Mouse (Mus musculus) forebrain, embryonic 11.5 days (tissue): ENCODE data around the gene Coa7. TPM values are rescaled to one million over a fixed set of nuclear protein-coding genes. Genes with fewer than 3 reads are reported as not detected.

Experiments
- ATAC-seq: fragments of 200-750 bp; cut with Nextera tagmentation; replicated peaks from 2 replicates; pipeline ENCODE4 v1.8.0; 2017; ENCODE audit warnings: moderate TSS enrichment; ENCODE audit not compliant: low FRiP score
- DNase-seq: peaks from one replicate; pipeline ENCODE4 v3.0.0-alpha.2; 2017; ENCODE audit warnings: low spot score
- H3K27ac ChIP-seq: fragments of 300-500 bp; sonication (generic); 2 replicates; pipeline ENCODE4 v1.5.1; 2014; ENCODE audit warnings: low read depth, low read length
- H3K27me3 ChIP-seq: fragments of 300-500 bp; sonication (generic); 2 replicates; pipeline ENCODE4 v1.6.1; 2014; ENCODE audit warnings: mild to moderate bottlenecking, low read length, mixed read lengths; ENCODE audit not compliant: control insufficient read depth, insufficient read depth
- H3K36me3 ChIP-seq: fragments of 300-500 bp; sonication (generic); 2 replicates; pipeline ENCODE4 v1.6.1; 2014; ENCODE audit warnings: mild to moderate bottlenecking, low read length, moderate library complexity, mixed read lengths; ENCODE audit not compliant: control insufficient read depth, insufficient read depth
- H3K4me1 ChIP-seq: fragments of 300-500 bp; sonication (generic); replicated peaks from 2 replicates; pipeline ENCODE4 v1.6.1; 2014; ENCODE audit warnings: low read length, mixed read lengths; ENCODE audit not compliant: control insufficient read depth, insufficient read depth
- H3K4me2 ChIP-seq: fragments of 300-500 bp; sonication (generic); 2 replicates; pipeline ENCODE4 v1.6.1; 2014; ENCODE audit warnings: low read depth, mild to moderate bottlenecking, low read length, moderate library complexity, mixed read lengths; ENCODE audit not compliant: severe bottlenecking
- H3K4me3 ChIP-seq: fragments of 300-500 bp; sonication (generic); 2 replicates; pipeline ENCODE4 v1.5.1; 2014; ENCODE audit warnings: low read depth, low read length
- H3K9ac ChIP-seq: fragments of 300-500 bp; sonication (generic); 2 replicates; pipeline ENCODE4 v1.6.1; 2014; ENCODE audit warnings: low read length
- H3K9me3 ChIP-seq: fragments of 300-500 bp; sonication (generic); 2 replicates; pipeline ENCODE4 v1.6.1; 2016; ENCODE audit warnings: low read length, mixed read lengths; ENCODE audit not compliant: control insufficient read depth
- WGBS: fragments of 180-500 bp; shearing (Covaris S2); extraction: QIAGEN DNeasy Blood & Tissue Kit; methylation state at CpG from one replicate; pipeline ENCODE4 v1.1.7; 2014; 5-methylcytosine and 5-hydroxymethylcytosine counted together
- polyA plus RNA-seq: library from polyadenylated mRNA; unstranded; fragments of >200 nt; fragmentation: Nextera tagmentation; extraction: Ambion mirVana; gene quantifications from 2 replicates; pipeline ENCODE4 v1.2.1, GENCODE M21; 2014

Gene Coa7
- polyA plus RNA-seq, 1 experiment from 2014 or later = 54.5 TPM

DNA sequence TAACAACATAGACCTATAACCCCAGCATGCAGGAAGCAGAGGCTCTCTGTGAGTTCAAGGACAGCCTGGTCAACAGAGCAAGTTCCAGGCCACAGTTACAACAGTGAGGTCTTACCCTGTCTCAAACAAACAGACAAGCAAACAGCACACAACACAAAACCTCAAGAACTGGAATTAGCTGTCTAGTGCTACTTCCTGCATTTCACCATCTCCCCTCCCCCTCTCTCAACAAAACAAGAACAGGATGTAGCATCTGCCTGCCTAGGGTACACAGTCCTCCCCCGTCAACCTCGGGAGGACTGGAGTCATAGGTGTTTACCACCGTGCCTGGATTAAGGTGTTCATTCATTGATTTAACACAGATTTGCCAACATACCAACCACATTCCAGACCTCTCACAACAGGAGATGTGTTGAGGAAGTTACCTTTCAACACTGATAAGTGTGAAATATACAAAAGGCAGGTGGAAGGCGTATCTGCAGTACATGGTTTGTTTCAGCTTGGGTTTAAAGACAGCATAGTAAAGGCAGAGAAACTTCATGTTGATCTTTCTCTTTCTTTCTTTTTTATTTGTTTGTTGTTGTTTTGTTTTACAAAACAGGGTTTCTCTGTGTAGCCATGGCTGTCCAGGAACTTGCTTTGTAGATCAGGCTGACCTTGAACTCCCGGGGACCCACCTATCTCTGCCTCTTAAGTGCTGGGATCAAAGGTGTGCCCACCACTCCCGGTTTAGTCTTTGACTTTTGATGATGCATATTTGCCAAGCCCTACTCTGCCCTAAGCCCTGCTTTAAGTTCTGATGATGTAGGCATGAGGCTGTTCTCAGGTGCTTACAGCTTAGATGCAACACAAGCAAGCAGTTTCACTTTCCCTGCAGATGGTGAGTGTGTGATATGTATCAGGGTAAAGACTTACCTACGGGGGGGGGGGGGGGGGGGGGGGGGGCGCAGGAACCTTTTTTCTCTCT, 9.0 kb upstream of the Coa7 start:
- Histone ChIP-seq H3K4me3 (no peak overlapping the region), H3K27me3 (no peaks in the 10 kb centered on the region)
- WGBS = 83% methylated on average over 7 of the region's 8 CpGs

GRCm38 (mm10) chr4:108319747-108320146, 8.2 kb upstream of the Coa7 start:
- Histone ChIP-seq H3K4me2 (no peak overlapping the region), H3K9ac (no peak overlapping the region), H3K36me3 (no peaks in the 10 kb centered on the region), H3K27ac (no peak overlapping the region), H3K27me3 (no peaks in the 10 kb centered on the region), H3K9me3 (no peaks in the 10 kb centered on the region), H3K4me3 (no peak overlapping the region), H3K4me1 (no peaks in the 10 kb centered on the region)
- DNase-seq = no peak
- no peak for ATAC-seq
- WGBS = 72% methylated on average over 6 of the region's 6 CpGs

More for the DNA sequence above, 9.0 kb upstream of the Coa7 start:
- Histone ChIP-seq H3K27ac (no peak overlapping the region), H3K4me1 (no peaks in the 10 kb centered on the region), H3K9me3 (no peaks in the 10 kb centered on the region), H3K4me2 (no peak overlapping the region), H3K9ac (no peak overlapping the region), H3K36me3 (no peaks in the 10 kb centered on the region)
- ATAC-seq (no peak), DNase-seq (no peak)

- no peak overlapping the region for H3K9ac ChIP-seq
- no peak overlapping the region for H3K4me3 ChIP-seq
- DNase-seq (no peak), ATAC-seq (no peak)
- no peaks in the 10 kb centered on the region for H3K27me3 ChIP-seq
- H3K4me2 ChIP-seq = no peak overlapping the region
- no peaks in the 10 kb centered on the region for H3K4me1 ChIP-seq
- no peaks in the 10 kb centered on the region for H3K9me3 ChIP-seq
- H3K36me3 ChIP-seq = no peaks in the 10 kb centered on the region
- 86% methylated on average over 7 of the region's 7 CpGs for WGBS
- H3K27ac ChIP-seq = no peak overlapping the region
These were observed 7.1 kb upstream of the Coa7 start for GRCm38 (mm10) chr4:108320627-108321380.

DNA sequence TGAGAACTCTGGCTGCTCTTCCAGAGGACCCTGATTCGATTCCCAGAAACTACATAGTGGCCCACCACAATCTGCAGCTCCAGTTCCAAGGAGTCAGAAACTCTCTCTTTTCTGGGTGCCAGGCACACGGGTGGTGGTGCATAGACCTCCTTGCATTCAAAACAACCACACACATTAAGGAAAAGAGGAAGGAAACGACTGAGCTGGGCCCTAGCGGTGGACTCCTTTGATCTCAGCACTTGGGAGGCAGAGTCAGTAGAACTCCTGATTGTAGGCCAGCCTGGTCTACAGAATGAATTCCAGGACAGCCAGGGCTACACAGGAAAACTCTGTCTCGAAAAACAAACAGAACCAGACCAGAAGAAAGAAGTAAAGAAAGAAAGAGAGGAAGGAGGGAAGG, 4.4 kb upstream of the Coa7 start:
- H3K4me2 ChIP-seq = no peak overlapping the region
- H3K4me1 ChIP-seq = no peaks in the 10 kb centered on the region; the same call in 1 of the 2 replicates
- DNase-seq (no peak), ATAC-seq (no peak)
- H3K9ac ChIP-seq = no peak overlapping the region
- no peaks in the 10 kb centered on the region for H3K36me3 ChIP-seq
- H3K27ac ChIP-seq = no peak overlapping the region
- no peaks in the 10 kb centered on the region for H3K9me3 ChIP-seq
- WGBS = 67% methylated on average over 5 of the region's 5 CpGs
- no peak overlapping the region for H3K4me3 ChIP-seq
- H3K27me3 ChIP-seq = no peaks in the 10 kb centered on the region

DNA sequence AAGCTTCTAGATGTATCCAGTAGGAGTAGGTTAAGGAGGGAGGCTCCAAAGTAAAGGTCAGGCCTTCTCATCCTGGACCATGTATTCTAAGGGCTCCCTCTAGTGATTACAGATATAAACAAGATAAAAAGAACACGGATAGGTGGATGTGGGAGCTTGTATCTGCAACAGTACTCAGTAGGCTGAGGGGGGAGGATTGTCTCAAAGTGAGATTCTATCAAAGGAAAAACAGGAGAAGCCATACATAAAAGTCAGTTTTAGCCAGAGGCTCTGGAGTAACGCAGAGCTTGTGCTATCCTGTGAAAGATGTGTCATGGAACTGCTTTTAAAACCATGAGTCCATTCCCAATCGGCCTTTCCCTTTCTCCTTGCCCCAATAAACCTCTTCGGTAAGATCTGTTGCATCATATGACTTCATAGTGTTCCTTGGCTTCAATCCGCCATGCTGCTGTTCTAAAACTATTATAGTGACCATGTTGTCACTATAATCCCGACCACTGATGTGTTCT, 815 bp upstream of the Coa7 start:
- peak overlapping the region; percentile 65 for H3K9ac ChIP-seq
- H3K27me3 ChIP-seq = no peaks in the 10 kb centered on the region
- ATAC-seq (0 out of 2 replicates have a peak, but pooled peaks have one; percentile 18), DNase-seq (peak; percentile 42)
- H3K9me3 ChIP-seq = no peaks in the 10 kb centered on the region
- peak overlapping the region; percentile 49 for H3K4me2 ChIP-seq
- no peaks in the 10 kb centered on the region; the same call in 1 of the 2 replicates for H3K4me1 ChIP-seq
- H3K4me3 ChIP-seq = peak overlapping the region; percentile 73; the same call in 1 of the 2 replicates
- H3K36me3 ChIP-seq = peaks cover 2% of the 10 kb centered on the region; the same call in 1 of the 2 replicates
- WGBS = 42% methylated on average over 6 of the region's 6 CpGs
- H3K27ac ChIP-seq = peak overlapping the region; percentile 74; the same call in 1 of the 2 replicates

DNA sequence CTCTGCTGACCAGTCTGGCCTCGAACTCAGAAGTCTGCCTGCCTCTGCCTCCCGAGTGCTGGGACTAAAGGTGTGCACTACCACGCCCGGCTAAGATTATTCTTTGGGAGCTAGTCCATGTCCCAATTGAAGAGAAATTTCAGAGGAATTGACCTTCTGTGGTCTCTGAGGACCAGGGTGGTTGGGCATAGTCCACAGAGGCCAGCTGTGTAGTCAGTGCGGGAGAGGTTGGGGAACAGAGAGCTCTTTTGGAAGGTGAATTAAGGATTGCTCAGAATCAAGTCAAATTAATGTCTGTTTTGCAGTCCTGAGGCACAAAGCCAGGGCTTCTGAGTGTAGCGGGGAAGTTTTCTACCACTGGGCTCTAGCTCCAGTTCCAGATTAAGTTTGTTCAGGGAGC, 1.9 kb downstream of the Coa7 start:
- DNase-seq (no peak), ATAC-seq (no peak)
- Histone ChIP-seq H3K27ac (no peak overlapping the region), H3K9ac (no peak overlapping the region), H3K4me2 (no peak overlapping the region), H3K4me3 (no peak overlapping the region), H3K9me3 (no peaks in the 10 kb centered on the region), H3K36me3 (peaks cover 2% of the 10 kb centered on the region; the same call in 1 of the 2 replicates), H3K27me3 (no peaks in the 10 kb centered on the region), H3K4me1 (no peaks in the 10 kb centered on the region; the same call in 1 of the 2 replicates)
- WGBS = 98% methylated on average over 6 of the region's 6 CpGs

GRCm38 (mm10) chr4:108332041-108332440, 4.1 kb downstream of the Coa7 start:
- WGBS = 93% methylated on average over 9 of the region's 9 CpGs
- ATAC-seq (no peak), DNase-seq (no peak)
- H3K27ac ChIP-seq = no peak overlapping the region
- H3K9ac ChIP-seq = no peak overlapping the region
- no peaks in the 10 kb centered on the region; the same call in 1 of the 2 replicates for H3K4me1 ChIP-seq
- no peak overlapping the region for H3K4me2 ChIP-seq
- peaks cover 6% of the 10 kb centered on the region for H3K36me3 ChIP-seq
- H3K4me3 ChIP-seq = no peak overlapping the region
- no peaks in the 10 kb centered on the region for H3K27me3 ChIP-seq
- H3K9me3 ChIP-seq = no peaks in the 10 kb centered on the region

DNA sequence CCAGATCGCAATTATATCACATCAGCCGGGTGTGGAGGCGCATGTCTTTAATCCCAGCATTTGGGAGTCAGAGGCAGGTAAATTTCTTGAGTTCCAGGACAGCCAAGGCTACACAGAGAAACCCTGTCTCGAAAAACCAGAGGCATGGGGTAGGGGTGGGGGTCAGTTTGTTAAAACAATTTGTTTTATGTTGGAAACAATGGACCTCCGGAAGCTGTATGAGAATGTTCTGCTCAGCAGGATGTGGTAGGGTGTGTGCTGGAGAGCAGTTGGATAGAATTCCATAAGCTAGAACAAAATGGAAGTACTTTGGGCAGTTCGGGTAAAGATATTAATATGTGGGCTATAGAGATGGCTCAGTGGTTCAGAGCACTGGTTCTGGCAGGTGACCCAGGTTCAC, 7.5 kb downstream of the Coa7 start:
- ATAC-seq (no peak), DNase-seq (no peak)
- Histone ChIP-seq H3K4me2 (no peak overlapping the region), H3K4me1 (no peaks in the 10 kb centered on the region; the same call in 1 of the 2 replicates), H3K36me3 (peaks cover 6% of the 10 kb centered on the region; the same call in 1 of the 2 replicates), H3K27me3 (no peaks in the 10 kb centered on the region), H3K9me3 (no peaks in the 10 kb centered on the region), H3K27ac (no peak overlapping the region), H3K9ac (no peak overlapping the region), H3K4me3 (no peak overlapping the region)
- 96% methylated on average over 6 of the region's 6 CpGs for WGBS
